Mouse (Mus musculus): ENCODE measurements at regions not wholly inside any gene's neighbourhood (a gene's known extent, or its start where the extent isn't known, plus 50 kb on each side); places are given as distances from the start of the nearest gene placed in this dataset.
"Not testable (repeated sequence)": the region's sequence is repeated elsewhere in the genome, so short reads cannot be mapped to it uniquely, and the experiment has no call there.

DNA sequence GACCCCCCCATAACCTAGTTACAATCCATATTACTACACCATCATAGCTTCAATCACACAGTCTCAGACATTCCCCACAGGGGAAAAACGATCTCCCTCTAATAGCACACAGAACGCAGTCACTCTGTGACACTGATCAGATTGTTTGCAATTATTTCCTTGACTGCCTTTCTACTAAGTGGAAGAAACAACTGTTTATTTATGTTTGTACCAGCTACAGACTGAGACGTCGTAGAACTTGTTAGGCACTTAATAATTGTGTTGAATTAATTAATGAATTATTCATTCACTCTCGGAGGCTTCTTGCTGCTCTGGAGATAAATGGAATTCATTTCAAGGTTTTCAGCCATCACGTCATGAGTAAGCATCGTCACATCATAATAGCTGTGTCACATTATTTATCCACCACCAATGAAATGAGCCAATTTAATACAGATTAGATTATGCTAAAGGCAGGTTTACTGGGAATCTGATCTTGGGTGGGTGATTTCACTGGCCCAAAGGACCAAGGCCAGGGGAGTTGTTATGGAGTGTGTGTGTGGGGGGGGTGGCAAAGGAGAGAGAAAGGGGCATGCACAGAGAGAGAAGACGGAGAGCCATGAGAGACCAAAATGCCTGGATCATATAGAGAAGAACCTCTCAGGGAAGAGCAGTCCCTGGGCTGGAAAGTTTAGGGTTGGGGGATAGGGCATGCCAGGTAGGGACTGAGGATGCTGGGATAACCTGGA lies 355.7 kb upstream of the Zwint start:
- no peak for DNase-seq

DNA sequence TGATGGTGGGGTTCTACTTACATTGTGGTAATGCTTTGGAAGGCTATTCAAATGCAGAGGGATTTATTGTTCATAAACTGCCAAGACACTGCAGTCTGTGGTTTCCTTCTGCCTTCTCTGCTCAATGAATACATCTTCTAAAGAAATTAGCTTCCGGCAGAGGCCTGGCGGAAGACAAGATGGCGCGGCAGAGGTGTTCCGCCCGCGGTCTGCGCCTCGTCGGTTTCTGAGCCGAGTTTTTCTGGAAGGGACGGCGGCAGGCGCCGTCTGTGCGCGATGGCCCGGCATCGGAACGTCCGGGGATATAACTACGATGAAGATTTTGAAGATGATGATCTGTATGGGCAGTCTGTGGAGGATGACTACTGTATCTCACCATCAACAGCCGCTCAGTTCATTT lies 345.6 kb upstream of the Zwint start:
- not testable (repeated sequence) for DNase-seq

DNA sequence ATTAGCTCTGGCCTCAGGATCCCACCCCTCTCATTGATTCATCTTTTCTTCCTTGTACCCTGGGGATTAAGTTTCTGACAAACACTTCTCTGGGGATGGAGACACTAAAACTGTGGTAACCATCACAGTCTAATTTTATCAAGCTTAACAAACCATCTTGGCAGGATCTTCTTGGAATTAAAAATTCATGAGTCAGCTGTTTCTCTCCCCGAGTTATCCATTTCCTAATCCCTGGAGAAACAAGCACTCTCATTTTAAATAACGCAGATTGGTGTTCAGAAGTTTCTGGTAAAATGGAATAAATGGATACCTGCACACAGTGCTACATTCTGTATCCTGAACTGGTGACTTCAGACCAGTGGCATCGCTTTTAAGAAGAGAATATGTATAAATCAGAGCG lies 336.3 kb upstream of the Zwint start:
- no peak for DNase-seq

DNA sequence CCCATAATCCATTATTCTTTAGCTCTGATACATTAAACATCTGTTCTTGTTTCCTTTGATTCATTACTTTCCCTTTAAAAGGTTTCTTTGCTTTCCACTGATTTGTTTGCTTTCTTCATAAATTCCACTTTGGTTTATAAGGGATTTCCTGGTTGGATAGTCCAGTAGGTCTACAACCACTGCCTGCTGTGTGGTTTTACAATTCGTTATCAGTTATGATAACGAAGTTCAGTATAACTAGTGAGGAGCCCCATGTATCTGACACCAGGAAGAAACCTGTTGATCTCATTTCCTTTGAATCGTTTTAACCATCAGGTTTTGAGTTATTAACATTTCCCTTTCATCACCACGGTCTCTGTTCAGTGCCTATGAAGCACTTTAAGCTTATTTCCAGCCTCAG lies 334.3 kb upstream of the Zwint start:
- DNase-seq, result no peak

DNA sequence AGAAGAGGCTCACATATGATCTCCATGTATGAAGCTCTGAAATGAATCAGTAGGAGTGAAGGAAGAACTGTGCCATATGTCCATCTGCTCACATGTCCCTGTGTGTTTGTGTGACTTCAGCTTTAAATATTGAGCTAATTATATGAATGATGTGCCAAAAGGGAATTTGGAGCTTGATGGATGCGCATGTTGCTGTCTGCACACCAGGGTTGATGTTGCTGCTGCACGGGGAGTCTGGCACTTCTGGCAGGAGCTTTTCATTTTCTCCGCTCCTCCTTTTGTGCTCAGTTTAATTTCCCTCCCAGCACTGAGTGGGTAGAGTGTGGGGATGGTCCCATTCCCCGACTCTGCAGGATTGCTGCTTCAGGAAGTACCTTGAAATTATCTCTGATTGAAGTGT lies 328.0 kb upstream of the Zwint start:
- DNase-seq, result no peak

DNA sequence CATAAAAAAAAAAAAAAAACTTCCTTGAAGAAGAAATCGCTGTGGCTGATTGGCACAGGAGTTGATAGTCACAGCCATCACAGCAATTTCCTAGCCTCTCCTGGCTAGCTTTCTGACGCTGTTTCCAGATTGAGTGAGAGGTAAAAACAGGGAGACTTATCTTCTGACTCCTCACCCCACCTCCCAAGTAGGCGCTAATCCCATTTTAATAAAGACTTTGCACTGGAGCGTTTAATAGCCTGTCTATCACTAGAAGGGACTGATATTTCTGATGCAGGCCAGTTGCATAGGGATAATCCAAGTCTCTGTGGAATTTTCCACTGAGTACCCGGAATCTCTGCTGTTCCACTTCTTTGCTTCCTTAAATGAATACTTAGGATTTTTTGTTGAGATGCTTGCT lies 307.4 kb upstream of the Zwint start:
- DNase-seq, result no peak

DNA sequence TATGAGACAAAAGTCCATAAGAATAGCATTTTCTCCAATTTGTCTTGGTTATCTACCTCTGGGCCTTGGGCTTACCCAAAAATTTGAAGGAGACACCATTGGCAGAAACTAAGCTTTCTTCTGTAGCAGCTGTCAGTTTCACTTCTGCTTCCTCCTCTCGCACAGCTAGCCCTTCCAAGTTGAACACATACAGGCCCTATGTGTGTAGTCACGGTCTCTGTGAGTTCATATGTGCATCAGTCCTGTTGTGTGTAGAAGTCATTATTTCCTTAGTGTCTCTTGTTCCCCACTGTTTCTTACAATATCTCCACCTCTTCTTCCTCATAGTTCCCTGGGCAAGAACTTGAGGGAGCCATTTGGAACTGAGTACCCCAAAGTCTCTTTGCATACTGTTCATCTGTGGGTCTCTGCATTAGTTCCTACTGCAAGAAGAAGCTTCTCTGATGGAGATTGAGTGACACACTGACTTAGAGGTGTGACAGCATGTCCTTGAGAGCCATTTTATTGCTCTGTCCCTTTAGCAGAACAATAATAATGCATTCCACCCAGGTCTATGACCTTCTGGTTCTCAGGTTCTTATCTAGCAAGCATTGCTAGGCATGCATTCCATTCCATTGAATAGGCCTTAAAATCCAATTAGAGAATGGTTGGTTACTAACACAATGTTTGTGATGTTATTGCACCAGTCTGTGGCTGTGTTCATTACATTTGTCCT lies 306.5 kb upstream of the Zwint start:
- DNase-seq, result no peak

DNA sequence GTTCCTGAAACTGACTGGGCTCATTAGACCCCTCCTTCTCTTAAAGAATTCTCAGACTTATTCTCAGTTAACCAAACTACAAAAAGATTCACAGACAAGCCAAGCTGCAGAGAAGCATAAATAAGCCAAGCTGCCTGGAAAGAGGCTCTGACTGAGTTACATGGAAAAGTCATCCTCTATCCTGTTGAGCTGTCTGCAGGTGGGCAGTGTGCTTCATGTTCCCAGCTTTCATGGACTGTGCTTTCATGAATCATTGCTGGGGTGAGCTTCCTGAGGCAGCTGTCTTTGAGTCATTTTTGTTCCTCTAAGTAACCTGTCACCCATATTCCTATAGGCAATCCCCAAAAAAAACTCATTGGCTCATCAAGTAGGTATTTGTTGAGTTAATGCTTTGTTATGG lies 301.8 kb upstream of the Zwint start:
- DNase-seq, result no peak

DNA sequence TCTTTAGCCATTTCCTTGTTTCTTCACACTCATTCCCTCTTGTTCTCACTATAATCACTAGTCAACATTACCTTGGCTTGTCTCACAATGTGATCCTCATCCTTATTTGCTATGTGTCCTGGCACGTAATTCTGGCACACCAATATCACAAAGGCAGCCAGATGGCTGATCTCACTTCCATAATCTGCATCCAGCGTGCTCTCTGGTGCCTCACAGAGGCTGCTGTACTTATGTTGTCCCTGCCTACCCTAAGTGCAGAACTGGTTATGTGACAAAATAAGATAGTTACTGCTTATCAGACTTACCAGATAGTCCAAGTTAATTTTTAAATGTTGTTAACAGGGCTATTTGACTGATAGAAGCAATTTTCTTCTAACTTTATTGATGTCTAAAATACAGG lies 301.1 kb upstream of the Zwint start:
- no peak for DNase-seq

DNA sequence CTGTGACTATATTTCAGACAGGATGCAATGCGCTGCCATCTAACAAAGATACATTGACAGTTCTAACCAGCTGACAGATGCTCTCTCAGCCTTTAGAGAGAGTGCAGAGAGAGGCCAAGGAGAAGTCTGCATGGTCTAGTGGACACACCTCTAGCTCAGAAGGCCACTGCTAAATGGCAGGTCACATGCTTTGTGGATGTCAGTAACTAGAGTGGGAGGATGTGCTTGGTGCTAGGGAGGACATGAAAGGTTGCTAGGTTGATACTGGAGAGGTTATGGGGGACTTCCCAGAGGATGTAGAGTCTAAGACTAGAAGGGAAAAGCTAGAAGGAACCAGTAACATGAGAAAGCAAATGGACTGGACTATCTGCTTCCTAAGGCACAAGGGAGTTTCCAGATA lies 271.3 kb upstream of the Zwint start:
- no peak for DNase-seq

DNA sequence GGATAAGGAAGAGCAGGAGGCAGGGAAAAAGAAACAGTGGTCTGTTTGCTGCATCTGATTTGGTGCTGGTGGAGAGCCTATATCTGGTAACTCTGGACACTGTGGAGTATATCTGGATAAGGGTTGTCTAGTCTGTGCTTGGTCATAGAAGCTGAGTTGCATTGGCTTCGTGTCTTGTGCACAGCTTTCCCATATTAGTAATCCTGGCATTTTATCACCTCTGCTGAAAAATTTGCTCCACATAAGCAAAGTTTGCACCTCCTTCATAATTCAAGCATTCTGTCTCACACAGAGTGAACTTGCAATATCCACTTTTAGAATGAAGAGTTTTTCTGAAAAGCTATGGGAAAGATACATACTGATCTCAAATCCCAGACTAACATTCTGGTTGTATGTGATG lies 269.8 kb upstream of the Zwint start:
- no peak for DNase-seq

DNA sequence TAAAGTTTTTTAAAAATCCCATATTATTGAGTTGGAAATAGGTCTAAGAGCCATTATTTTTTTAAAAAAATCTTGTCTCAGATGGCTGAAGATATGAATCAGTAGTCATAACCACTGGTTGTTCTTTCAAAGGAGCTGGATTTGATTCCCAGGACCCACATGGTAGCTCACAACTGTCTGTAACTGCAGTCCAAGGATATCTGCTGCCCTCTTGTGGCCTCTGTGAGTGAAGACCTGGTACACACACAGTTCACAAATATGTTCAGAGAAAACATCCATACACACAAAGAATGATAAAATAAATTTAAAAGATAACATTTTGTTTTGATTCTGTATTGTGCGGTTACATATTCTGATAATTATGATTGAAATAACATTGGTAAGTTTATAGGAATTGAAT lies 263.2 kb upstream of the Zwint start:
- peak; percentile 9 to 24 for DNase-seq

DNA sequence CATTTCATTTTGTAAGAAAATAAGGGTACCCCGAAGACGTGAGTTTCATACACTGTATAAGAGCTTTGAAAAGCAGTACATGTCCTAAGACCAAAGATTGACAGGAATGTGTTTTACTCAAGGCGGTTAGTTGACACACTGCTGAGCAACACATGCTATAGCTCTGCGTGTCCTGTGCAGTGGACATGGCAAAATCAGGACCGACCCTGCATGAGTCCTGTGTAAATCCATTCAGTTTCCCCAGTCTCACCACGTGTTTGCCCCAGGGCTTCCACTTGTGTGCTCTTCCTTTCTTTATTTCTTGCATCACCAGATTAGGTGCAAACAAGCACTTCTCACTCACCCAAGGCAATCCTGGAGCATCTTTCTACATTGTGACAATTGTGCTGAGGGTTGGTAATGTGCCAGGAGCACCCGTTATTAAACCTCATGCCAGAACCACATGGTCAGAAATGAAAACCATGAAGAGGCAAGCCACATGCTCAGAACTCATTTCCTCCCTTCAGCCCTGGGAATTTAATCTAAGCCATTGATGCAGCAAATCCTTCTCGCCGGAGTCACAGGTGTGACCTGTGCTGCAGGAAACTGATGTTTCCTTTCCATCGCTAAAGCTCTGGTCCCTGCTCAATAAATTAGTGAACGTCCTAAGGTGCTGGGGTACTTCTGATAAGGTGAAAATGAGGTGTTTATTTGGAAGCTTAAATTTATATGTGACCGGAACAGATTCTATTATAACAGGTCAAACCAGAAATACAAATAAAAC lies 261.2 kb upstream of the Zwint start:
- DNase-seq, result no peak

DNA sequence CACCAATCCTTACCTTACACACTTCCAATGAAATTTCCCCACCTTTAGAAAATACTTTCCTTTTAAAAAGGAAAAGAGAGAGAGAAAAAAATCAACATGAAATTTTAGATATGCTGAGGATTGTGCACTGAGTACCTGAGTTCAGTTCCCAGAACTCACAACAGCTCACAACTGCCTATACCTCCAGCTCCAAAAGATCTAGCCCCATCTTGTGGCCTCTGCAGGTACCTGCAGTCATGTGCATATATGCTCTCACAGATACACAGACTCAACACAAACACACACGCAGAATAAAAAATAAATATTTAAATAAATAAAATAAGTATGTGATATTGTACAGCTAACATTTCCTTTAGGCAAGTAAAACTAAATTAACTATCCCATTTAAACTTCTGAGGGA lies 260.3 kb upstream of the Zwint start:
- DNase-seq, result no peak

DNA sequence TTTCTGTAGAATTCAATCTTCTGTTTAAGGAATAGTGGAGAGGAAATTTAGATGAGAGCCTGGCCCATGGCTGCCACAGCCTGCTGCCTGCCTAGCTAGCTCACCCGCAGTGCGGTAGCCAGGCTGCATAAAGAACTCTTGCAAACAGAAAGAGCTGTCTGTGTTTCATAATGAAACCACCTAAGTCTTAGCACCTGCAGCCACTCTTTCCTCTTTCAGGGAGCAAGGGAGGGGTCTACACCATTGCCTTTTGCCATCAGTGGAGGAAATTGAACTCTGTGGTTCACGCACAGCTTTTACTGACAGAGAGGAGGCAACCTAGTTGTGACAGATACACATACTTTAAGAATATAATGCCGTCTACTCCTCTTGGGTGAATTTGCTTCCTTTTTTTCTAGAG lies 251.4 kb upstream of the Zwint start:
- DNase-seq, result no peak

DNA sequence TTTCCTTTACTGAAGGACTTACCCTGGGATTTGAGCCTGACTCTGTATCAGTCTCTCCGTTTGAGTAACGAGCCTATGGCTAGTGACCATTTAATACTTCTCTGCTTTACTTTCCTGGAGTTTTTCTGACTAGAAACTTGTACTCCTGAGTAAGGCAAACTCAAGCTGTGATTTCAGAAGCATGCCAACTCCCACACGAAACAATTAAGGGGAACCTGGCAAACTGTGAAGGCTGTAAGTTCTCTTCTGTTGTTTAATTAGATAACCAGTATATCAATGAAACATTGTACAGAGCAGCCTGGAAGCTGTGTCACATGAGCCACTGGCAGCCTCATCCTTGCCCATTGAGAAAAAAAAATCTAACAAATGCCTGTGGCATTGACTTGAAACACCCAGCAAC lies 244.3 kb upstream of the Zwint start:
- no peak for DNase-seq

DNA sequence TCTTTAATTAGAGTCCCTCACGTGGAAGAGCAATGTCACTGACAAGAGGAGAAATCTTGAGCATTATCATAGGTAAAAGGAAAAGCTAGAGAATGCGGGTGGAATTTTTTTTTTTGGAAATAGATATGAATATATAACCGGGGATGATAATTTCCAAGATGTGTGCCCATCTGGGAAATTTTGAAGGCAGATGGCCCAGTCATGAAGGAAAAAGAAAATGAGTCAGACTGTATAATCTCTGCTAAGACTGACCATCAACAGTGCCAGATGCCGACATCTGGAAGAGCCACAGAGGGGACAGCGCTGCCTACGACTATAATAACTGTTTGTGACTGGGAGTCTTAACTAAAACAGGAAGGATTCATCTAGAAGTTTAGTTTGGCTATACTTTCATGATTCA lies 243.0 kb upstream of the Zwint start:
- no peak for DNase-seq

DNA sequence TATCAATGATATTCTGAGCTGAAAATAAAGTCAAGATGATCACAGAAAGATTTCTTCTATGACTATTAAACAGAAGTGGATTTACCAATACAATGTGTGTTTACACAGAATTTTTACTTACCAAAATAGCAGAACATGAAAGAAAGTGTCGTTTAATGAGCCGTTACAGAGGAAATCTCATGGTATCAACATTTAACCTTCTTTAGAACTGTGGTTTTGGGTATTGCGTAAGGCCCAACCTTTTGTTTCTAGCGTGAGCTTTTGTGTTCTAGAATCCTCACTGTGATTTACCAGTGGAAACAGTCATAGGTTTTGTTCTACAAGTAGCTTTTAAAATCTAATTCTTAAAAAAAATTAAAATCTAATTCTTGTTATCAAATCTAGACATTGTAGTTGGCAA lies 200.0 kb upstream of the Zwint start:
- DNase-seq, result no peak

DNA sequence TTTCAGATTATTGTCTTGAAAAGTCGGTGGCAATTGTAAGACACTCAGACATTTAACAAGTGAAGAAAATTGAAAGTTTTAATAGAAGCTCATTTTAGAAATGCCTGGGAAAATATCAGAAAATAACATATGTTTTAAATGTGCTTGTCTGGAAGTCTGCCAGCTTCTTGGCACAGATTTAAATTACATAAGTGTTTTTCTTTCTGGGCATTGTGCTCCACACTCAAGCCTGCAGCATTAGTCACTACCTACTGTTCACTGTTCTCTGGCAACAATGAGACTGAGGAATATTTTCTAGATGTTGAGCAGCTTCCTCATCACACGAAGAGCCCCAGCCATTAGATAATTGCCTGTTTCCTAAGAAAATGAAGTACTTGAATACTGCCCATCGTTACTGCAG lies 170.3 kb upstream of the Zwint start:
- no peak for DNase-seq

DNA sequence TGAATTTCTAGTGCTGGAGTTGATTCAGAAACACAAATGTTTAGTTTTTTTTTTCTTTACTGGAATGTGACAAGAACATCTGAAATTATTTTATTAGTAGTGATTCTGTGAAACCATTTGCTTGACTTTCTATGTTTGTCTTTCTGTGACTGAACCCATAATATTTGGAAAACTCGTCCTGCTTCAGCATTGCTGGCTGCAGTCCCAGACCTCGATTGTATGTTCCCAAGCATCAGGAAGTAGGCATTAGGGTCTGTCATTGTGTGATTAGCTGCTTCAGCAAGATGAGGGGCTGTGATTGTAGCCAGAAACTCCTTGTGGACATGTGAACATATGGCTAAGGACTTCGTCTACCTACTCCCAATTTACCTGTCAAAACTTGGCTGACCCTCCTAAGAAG lies 122.2 kb upstream of the Zwint start:
- no peak for DNase-seq

DNA sequence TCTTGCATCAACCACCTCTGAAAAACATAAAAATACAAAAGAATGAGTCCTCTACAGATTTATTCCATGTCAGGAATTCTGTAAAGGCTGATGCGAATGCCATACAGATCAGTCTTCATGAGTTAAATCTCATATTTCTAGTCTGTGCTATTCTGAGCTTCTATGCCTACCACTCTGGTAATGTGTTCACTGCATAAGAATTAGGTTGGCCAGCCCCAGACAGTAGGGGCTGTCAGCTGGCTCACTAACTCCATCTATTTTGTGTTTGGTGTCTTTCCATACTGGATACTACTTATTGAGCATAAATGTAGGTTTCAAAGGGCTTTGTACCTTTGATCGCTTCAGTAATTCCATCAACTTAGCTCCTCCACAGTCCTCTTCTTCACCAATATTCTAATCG lies 121.2 kb upstream of the Zwint start:
- no peak for DNase-seq

DNA sequence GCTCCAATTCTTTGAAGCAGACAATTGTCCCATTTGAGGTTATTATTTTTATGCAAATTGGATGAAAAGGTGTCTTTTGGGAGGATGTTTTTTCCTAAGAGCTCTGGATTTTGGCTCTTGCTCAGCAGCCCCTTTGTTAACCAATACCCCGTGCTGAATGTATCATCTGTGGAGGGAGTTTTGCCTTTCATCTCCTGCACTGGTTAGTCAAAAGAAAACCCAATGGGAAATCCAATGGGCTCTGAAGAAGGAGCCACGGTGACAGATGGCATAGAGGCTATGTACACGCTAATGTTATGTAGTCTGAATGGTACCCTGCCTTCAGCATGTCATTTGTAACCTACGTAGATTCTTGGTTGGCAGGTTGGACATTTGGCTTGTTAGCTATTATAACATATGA lies 120.8 kb upstream of the Zwint start:
- DNase-seq, result no peak

DNA sequence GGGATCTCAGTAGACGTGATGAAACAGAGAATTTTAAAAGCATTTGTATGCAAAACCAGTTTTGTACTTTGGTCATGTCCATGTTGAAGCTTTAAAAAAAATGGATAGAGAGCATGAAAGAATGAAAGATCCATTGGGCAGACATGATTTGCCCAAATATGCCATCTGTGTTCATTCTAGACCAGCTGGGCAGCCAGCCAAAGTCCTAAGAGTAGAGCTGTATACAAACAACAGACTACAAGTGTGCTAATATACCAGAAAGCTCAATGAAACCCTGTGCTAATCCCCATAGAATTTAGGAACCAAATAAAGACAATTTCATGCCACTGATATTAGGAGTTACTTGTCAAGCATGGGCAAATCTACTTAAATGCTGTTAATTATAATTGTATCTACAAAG lies 105.1 kb upstream of the Zwint start:
- no peak for DNase-seq

DNA sequence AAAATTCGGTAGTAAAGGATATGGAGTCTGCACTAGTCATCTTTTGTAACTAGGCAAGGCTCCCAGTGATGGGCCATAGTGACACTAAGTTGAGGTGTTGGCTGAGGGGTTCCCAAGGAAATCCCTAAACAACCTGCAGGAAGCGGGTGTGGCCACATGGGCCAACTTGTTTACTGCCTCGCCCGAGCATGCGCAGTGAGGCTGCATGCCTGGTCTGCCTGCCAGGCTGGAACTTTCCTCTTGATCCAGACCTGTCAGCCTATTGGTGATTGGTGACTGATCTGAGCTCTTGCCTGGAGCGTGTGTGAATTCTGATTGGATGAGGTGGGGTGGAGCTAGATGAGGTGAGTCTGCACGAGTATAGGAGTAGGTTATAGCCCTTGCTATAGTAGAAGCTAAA lies 103.1 kb upstream of the Zwint start:
- DNase-seq, result no peak

All from adrenal gland, postnatal 36 days (tissue).